Mouse (Mus musculus): ENCODE results near the gene Ifngr2.
A peak's percentile ranks its signal among the peaks of the same experiment; 100 is the strongest.

Gene Ifngr2

DNA sequence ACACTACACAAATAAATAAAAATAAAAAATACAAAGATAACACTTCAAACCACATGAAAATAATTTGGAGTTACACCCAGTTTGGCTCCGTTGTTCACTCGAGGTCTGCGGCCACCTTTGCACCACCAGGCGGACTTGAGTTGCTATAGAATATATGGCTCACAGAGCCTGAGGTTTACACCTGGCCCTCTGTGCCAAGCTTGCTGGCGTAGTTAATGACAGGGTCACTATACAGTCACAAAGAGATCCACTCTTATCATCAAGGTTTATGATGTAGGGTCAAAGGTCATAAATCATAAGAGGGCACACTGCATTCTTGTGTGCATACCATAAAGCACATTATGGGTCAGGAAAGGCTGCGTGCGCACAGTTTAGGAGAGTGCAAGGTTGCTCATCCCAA lies 19.1 kb downstream of the Ifngr2 start:
- DNase-seq = no peak

GRCm38 (mm10) chr16:91568960-91569359 lies 22.1 kb downstream of the Ifngr2 start:
- no peak for DNase-seq

GRCm38 (mm10) chr16:91571105-91571504 lies 24.2 kb downstream of the Ifngr2 start:
- no peak for DNase-seq

- DNase-seq = no peak
These were observed 28.3 kb downstream of the Ifngr2 start for GRCm38 (mm10) chr16:91575151-91575550.

GRCm38 (mm10) chr16:91578980-91579720 lies 32.3 kb downstream of the Ifngr2 start:
- no peak for DNase-seq

- DNase-seq = peak; percentile 69
These were observed 35.4 kb downstream of the Ifngr2 start for GRCm38 (mm10) chr16:91582307-91582706.

GRCm38 (mm10) chr16:91585617-91586016 lies 38.7 kb downstream of the Ifngr2 start:
- DNase-seq = no peak

DNA sequence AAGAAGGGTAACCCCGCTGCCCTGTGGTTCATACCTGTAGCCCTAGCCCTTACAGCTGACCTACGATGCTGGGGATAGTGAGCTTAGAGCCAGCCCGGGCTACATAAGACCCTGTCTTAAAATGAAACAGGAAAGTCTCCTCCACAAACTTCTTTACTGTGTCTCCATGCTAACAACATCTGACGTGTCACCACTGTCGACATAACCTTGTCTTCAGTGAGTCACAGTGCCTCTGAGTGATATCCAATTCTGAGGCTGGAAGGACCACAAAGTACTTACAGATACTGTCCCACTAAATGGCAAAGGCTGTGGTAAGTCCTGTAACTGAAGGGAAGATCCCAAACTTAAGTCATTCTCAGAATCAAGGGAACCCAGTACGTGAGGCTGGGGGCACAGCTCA lies 39.4 kb downstream of the Ifngr2 start:
- DNase-seq = no peak

- no peak for DNase-seq
These were observed 41.0 kb downstream of the Ifngr2 start for GRCm38 (mm10) chr16:91587730-91588453.

DNA sequence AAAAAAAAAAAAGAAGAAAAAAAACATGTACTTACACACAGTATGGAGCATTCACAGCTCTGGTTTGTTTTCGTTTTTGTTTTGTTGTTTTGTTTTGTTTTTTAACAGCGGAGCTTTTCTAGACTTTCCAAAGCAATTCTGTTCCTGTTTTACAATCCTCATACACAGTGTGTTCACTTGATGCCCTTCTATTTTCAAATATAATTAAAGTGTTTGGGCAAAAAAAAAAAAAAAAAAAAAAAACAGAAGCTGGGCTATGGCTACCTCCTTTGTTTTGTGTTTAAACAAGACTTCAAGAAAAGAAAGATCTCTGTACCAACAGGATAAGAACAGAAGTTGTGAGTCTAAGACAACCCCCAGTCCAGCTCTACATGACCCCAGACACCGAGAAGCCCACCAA lies 41.8 kb downstream of the Ifngr2 start:
- DNase-seq = no peak

DNA sequence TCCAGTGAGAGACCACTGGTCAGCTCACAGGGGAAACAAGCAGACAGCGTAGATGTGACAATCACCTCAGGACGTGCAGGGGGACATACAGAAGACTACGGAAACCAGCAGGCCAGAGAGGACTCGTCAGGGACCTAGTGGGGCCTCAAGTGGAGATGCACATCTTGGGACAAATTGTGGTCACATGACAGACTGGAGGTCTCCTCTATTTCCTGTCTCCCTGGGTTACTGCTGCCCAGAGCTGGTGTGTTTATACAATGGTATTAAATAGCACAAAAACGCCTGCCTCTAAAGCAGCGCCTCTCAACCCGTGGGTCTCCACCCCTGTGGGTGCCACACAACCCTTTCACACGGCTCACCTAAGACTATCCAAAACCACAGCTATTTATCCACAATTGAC lies 45.3 kb downstream of the Ifngr2 start:
- no peak for DNase-seq

GRCm38 (mm10) chr16:91593262-91593661 lies 46.4 kb downstream of the Ifngr2 start:
- DNase-seq = no peak

DNA sequence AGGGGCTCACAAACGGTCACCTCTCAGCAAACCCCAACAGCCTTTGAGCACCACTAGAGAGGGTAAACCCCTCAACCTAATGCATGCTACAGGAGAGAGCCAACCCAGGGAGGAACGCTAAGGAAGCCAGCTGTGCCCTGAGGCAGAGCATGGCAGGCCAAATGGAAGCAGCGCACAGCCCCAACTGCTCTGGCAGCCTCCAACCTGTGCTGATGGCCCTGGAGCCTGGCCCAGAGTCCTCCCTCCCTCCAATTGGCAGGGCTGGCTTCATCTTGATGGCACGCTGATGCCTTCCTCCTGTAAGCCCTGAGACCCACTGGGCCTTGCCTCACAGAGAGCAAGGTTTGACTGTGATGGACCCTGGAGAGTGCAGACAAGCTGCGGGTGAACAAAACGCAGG lies 48.2 kb downstream of the Ifngr2 start:
- no peak for DNase-seq

GRCm38 (mm10) chr16:91596397-91596778 lies 49.5 kb downstream of the Ifngr2 start:
- no peak for DNase-seq

- DNase-seq = no peak
These were observed 50.2 kb downstream of the Ifngr2 start for GRCm38 (mm10) chr16:91596779-91597671.

- peak; percentile 100 for DNase-seq
These were observed 50.8 kb downstream of the Ifngr2 start, which contains the start of gene Tmem50b for GRCm38 (mm10) chr16:91597672-91598010. Tmem50b (minus strand) TSS chr16:91597800.

DNA sequence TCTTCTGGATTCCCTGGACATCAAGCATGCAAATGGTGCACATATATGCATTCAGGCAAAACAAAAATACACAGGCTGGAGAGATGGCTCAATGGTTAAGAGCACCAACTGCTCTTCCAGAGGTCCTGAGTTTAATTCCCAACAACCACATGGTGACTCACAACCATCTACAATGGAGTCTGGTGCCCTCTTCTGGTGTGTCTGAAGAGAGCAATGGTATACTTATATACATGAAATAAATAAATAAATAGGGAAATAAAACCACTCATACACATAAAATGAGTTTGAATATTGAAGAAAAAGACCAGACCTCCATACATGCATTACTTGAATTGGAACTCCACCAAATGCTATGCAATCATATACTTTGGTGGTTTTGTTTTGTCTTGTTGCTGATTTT lies 52.4 kb downstream of the Ifngr2 start:
- no peak for DNase-seq

DNA sequence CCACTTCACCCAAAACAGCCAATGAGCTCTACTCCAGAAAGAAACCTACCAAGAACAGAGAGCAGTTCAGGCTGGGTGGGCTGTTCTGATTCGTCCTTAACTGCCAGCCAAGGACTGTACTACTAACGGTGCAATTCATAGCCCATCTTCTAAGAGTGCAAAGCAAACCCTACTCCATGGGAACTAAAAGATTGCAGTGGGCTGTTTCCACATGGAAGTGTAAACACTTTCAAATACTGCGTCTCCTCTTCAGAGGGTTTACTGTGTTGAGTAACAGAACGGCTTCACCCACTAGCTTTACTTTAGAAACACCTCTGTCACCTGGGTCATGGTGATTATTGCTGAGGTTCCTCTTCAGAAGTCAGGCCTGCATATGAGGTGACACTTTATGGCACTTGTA lies 54.2 kb downstream of the Ifngr2 start:
- DNase-seq = no peak

GRCm38 (mm10) chr16:91601693-91602092 lies 54.8 kb downstream of the Ifngr2 start:
- no peak for DNase-seq

GRCm38 (mm10) chr16:91605156-91605555 lies 58.3 kb downstream of the Ifngr2 start:
- peak; percentile 44 for DNase-seq

GRCm38 (mm10) chr16:91606958-91607357 lies 60.1 kb downstream of the Ifngr2 start:
- DNase-seq = no peak

DNA sequence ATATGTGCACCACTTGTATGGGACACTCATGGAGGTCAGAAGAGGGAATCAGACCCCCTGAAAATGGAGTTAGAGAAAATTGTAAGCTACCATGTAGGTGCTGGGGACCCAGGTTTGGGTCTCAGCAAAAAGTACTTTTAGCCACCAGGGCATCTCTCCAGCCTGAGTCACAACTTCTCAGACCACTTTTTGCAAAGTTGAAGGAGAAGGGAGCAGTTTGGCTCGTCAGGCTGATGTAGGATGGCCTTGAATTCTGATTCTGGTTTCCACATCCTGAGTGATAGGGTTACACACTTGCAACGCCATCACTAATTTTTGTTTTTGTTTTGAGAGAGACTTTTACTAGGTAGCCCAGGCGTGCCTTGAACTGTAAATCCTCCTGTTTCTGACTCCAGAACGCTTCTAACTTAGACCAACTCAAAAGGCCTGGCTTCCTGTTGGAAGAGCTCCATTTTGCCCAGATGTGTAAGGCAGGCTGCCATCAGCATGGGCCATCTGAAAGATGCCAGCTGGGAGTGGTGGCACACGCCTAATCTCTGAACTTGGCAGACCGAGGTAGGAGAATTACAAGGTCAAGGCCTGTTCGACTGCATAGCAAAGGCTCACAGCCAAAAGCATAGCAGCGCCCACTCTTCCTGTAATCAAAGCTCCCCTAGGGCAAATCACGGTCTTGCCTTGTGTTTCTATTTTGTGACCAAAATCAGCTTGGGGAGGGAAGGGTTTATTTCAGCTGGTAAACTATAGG lies 62.8 kb downstream of the Ifngr2 start:
- peak; percentile 35 for DNase-seq

GRCm38 (mm10) chr16:91611248-91611647 lies 64.4 kb downstream of the Ifngr2 start:
- no peak for DNase-seq
